Mouse (Mus musculus) urinary bladder, postnatal 4 days (tissue): ENCODE results near the gene Rab5c.
A peak's percentile ranks its signal among the peaks of the same experiment; 100 is the strongest.

Experiments used
- DNase-seq, 2 experiments: peaks; one replicate each; pipeline ENCODE4 v3.0.0; 2021 to 2022; ENCODE audit warnings: low spot score in 2 of 2

The Rab5c gene

DNA sequence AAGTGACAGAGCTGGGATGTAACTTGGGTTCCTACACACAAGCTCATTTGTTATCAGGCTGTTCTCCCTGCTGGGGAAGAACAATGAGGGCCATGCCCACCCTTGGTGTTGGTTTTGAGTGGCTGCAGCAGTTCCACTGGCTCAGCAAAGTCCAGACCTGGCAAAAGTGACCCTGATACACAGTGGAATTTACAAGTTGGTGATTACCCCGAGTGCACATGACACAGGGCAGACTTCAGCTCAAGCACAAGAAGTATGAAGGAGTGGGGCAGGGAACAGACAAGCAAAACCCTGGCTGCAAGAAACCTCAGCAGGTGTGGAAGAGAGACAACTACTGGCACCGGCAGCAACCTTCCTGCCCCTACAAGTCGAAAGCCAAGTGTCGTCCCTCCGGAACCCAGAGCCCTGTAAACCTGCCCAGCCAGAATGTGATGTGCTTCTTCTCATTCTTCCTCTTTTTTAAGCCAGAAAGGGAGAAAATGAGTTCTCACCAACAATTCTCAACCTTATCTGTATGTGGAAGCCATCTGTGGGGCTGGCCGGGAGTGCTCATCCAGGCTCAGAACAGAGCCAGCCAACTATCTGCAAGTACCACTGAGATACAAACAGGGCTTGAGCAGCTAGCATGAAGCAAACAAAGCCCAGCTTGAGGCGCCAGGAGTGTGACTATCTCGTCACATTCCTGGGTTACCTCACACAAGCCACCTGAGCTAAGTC lies 16.1 kb downstream of the Rab5c start:
- DNase-seq = no peak

DNA sequence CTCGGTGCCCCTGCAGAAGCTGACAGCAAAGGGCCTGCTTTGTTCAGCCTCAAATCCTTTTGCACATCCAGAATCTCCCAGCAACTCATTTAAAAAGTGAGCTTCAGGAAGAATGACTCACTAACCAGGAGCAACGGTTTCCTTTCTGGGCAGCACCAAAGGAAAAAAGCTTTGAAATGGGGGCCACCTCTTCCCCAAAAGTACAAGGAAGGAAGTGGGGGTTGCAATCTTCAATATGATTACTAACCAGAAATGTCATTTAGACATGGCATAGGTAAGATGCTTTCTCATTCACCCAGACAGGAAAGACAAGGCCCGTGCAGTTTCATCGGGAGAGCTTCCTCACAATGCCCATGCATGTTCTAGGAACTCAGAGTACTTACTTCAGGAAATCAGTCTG lies 16.8 kb downstream of the Rab5c start:
- no peak for DNase-seq

DNA sequence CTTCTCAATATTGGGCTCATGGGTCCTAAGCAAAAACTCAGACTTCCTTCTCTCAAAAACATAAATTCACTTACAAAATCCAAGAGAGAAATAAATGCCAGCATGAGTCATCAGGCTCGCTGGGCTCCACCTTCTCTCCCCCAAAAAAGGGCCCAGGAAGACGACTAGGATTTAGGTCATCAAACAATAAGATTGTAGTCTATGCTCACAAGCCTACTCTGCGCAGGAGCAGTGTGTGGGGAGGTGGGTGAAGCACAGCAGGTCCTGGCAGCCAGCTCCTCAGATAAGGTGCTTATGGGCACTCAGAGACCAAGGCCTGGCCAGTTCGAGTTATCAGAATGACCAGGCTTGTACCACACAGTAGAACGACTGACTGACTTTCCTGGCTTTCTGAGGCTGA lies 17.7 kb downstream of the Rab5c start:
- no peak for DNase-seq

DNA sequence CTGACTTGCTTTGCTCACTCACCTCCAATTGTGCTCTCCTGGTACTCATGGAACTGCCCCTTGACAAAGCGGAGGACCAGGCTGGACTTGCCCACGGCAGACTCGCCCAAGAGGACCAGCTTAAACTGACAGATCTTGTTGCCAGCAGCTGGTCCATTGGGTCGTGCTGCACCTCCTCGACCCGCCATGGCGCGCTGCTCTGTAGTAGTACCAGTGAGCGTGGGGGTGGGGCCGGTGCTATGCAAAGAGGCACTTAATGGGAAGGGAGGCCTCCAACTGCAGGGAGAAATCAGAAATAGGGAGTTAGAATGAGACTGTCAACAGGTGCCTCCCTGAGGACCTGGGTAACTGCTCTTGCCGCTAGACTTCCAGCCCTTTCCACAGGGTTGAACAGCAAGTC lies 18.1 kb downstream of the Rab5c start:
- DNase-seq = no peak

DNA sequence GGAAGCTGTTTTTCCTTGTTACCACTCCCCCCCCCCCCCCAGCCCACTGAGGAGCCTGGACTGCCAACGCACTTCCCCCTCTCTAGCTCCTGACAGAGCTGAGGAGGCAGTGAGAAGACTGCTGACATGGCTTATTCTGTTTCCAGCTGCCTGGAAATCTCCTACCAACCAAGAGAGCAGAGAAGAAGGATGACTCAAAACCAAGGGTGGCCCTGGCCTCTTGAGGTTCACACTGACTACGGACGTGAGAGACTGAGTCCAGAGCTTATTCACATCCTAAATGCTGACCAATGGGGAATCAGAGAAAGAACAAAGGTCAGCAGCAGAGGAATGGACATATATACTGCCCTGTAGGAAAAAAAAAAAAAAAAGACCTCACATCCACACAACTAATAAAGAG lies 18.7 kb downstream of the Rab5c start:
- DNase-seq = no peak

DNA sequence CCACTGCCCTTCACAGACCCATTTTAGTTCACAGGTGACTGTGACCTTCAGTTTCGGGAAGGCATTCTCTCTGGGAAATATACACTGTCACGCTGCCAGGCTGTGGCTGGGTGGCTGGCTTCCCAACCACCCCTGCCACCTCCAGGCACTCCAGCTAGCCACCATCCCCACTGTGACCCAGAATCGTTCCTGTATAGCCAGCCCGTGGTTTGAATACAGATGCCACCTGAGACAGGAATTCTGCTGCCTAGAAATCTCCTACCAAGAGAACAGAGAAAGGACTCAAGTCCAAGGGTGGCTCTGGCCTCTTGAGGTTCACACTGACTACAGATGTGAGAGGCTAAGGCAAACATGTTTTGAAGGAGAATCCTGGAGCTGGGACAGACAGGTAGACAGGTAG lies 19.1 kb downstream of the Rab5c start:
- no peak for DNase-seq

DNA sequence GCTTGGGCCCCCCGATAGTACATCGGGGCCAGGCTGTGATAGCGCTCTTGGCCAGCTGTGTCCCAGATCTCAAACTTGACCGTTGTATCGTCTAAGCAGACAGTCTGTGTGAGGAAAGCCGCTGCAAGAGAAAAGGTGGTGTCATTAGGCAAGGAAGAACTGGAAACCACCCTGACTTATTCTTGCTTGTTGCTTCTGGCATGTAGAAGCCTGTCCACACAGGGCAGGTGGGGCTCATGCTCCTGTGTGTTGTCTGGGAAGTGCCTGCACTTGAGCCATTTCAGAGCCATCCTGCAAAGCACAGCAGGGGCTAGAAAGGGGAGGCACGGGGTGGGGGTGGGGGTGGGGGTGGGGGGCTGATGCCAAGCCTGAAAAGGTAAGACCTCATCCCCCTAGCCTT lies 19.6 kb downstream of the Rab5c start:
- DNase-seq = no peak

DNA sequence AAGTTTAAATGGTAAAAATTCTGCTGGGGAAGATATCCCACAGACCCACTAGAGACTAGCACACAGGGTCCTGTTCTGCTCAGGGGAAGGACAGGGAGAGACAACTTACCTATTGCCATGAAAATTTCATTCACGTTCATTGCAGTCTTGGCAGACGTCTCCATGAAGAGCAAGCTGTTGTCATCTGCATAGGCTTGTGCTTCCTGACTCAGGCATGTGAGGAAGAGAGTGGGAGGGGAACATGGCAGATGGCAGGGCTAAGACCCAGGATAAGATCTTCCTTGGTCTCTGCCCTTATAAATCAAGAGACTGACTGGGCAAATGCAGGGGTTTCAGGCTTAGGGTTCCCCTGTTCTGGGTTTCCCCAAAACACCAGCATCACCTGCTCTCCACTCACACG lies 21.4 kb downstream of the Rab5c start:
- DNase-seq = no peak

DNA sequence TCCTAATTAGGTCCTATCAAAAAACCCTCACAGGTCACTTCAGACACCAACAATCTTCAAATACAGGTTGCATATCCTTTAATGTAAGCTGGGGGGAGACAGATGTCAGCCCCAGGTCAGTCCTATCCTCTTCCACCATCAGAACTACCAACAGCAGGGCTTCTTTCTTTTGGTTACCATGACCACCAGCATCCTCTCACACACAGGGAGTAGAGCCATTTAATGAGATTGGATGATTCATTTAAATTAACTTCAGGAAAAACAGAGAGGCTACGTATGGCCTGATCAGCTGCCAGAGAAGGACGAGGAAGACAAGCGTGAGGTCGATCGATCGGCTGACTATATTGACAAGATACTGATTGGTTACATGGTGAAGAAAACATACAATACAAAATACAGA lies 23.1 kb downstream of the Rab5c start:
- no peak for DNase-seq

DNA sequence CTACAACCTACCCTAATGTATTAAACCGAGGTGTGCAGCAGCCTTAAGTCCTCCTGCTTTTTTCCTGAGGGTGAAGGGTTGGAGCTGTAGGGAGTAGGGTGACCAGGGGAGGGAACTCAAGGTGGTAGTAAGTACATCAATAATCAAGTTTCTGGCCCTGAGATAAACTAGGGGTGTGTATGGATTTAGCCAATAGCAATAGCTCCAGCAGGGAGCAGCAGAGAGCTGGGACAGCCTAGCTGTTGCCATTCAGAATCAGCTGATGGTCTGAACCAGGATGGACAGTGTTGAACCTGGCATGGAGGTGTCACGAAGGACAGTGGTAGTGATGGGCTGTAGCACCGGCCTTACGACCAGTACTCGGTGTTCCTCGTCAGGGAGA lies 23.5 kb downstream of the Rab5c start:
- DNase-seq = peak; percentile 60 to 78

DNA sequence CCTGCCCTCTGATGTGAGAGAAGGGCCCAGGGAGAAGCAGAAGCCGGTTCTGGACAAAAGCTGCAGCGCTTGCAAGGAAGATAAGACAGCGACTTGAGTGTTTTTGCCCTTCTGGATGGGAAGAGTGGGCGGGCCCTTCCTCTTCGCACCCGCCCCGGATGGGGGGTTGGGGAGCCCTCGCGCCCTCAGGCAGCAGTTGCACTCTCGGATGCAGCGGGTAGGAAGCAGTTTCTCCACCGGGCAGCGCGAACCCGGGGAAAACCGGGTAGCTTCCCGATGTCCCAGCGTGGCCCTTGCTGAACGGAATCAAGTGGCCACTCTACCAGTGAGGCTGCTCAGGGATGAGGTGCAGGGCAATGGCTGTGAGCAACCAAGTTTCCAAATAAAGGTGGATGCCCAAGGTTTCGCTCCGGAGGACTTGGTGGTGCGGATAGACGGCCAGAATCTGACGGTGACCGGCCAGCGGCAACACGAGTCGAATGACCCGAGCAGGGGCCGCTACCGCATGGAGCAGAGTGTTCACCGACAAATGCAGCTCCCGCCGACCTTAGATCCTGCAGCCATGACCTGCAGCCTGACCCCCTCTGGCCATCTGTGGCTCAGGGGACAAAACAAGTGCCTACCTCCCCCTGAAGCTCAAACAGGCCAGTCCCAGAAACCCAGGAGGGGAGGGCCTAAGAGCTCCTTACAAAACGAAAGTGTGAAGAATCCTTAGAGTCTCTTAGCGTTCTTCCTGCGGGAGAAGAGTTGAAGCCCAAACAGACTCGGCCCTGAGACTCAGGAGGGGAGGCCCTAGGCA lies 24.1 kb downstream of the Rab5c start, which contains the start of gene Hspb9:
Hspb9 (plus strand) TSS at position 116 of the 799 bp plus-strand sequence.
- peak; percentile 66 to 71 for DNase-seq

DNA sequence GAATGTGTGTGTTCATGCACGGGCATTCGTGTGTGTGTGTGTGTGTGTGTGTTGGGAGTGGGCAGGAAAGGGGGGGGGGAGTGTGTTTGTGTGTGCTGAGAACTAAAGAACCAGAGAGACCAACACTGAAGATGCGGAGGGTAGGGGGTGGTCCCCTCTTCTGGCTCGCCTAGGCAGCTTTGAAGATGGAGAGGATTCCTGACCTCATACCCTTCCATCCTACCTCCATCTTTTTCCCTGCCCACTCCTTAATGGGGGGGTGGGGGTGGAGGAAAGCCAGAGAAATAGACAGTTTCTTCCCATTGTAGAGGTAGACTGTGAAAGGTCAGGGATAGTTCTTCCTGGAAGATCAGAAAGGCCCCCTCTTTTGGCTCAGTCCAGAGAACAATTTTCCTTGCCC lies 24.8 kb downstream of the Rab5c start:
- DNase-seq = no peak

DNA sequence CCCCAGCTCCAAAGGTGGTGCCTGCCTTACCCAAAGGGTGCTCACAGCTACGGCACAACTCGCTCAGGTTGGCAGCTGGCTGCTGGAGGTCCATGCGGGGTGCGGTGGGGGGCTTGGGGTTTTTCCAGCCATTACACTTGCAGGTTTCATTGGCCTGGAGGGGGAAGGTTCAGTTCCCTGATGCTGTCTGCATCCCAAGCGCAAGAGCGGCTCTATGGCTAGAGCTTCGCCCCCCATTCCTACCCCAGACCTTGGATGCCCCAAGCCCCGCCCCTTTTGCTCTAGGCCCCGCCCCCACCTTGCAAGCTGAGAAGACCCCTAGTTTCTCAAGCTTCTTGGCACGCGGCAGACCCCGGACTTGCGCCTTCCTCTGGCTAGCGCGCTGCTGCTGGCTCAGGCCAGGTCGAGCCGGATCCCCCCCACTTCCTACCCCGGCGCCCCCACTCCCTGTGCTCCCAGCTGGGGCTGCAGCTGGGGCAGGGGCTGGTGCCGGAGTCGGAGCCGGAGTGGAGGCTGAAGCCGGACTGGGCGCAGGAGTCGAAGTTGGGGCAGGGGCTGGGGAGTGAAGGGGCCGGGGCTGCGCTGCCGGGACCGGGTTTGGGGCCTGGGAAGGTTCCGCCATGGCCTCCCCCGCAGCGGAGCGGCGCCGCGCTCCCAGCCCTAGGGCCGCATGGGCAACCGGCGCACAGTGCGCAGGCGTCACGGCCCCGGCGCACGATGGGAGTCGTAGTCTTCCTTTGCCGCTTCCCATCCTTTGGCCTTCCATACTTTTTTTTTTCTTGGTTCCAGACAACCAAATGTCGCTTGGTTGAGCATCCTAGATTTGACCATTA lies 26.0 kb downstream of the Rab5c start, which contains the start of gene Kat2a:
Kat2a (minus strand) TSS at position 683 of the 833 bp plus-strand sequence.
- DNase-seq = peak; percentile 81 to 82

DNA sequence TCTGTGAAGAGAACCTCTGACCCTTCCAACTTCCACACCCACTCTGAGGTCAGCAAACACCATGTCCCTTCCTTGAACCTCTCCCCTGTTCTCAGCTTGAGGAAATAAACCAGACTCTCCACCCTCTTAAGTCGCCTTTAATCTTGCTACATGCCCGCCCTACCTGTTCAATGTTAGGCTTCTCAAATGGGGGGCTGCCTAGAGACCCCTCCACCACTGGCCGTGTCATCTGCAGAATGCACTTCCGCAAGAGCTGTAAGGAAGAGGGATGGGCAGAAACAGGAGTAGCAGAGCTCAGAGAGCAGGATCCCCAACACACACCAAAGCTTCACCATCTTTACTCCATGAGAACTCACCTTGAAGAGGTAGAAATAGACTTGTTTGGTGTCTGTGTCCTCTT lies 27.0 kb downstream of the Rab5c start:
- DNase-seq = no peak

DNA sequence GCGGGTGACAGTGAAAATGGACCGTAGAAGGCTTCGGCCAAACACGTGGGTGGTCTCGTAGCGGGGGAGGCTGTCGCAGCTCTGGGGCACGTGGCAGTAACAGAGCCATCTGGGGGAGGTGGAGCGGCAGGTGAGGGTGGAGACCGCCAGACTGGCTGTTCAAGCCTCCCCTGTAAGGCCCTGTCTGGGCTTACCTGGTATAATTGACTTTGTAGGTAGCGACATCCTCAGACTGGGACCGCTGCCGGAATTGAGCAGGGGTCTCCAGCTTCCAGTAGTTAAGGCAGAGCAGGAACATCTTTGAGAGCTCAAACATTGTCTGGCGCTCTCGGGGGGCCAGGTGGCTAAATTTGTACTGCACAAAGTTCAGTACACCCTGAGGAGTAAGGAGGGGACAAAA lies 27.5 kb downstream of the Rab5c start:
- no peak for DNase-seq

DNA sequence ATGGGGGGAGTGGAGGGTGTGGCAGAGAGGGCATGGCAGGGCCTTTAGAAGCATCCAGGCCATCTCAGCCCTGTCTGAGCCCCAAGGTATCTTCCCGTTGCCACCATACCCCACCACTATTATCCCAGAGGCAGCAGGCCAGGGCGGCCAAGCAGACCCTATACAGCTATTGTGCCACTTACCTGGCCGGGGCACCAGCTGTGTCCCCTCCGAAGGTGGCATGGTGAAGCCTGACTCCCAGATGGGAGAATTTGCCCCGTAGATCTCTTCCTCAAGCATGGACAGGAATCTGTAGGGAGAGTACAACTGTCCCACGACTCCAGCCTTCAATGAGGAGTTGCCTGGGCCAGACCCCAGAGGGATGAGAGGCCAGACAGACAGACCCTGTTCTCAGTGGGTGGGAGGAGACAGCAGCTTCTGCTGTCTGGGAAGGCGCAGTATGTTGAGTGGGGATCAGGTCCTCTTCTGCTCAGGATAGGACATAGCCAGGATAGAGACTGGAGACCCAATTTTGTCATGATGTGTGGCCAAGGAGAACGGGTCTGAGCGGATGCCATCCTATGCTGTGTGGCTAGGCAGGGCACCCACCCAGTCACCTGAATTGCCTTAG lies 28.7 kb downstream of the Rab5c start:
- no peak for DNase-seq

DNA sequence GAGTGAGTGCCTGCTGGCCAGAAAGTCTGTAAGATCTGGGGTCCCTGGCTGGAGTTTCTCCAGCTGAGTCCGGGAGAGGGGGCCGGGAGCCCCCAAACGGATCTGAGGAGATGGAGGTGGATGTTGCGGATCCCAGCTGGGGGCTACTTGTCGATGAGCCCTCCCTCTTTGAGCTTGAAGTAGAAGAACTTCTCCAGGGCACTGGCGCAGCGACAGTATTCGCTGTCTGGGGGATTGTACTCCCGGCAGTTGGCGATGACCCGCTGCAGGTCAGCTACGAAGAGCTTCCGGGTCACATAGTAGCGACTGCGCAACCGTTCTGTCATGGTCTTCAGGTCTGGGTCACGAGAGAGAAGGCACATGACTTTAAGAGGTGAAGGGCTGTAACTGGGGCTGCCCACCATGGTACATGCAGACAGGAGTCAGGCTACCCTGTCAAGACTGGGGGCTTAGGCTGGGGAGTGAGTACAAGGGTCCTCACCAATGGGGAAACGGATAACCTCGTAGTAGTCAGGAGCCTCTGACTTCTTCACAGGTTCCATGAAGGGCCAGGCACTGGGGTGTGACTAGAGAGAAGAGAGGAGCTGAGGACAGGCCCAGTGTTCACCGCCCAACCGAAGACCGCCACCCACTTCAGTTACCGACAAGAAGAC lies 32.8 kb downstream of the Rab5c start:
- DNase-seq = no peak

DNA sequence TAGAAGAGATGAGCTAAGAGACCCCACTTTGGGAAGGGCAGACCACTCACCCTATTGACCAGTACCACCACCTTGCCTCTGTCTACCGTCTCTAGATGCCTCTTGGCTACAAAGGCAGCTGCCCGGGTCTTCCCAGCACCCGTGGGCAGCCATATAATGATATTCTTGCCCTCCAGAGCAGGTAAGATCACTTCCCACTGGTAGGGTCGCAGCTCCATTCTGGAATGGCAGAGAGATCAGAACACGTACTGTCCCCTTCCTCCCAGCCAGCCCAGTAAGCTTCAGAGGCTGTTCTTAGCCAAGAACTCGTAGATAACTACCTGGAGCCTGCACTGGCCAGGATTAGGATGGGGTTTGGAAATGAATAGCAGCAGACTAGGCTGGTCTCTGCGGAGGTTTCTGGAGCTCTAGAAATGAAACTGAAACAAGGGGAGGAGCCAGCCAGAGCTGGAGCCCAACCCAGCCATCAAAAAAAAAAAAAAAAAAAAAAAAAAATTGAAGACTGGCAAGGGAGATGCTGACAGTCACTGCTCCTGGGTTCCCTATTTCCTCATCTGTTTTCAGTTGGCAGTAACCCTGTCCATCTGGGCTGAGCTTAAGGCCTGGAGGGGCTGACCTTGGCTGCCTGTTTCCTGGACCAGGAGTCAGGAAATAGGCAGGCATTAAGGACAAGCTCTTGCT lies 34.0 kb downstream of the Rab5c start, which contains the start of gene Dhx58:
Dhx58 (minus strand) TSS at position 421 of the 681 bp plus-strand sequence.
- no peak for DNase-seq

DNA sequence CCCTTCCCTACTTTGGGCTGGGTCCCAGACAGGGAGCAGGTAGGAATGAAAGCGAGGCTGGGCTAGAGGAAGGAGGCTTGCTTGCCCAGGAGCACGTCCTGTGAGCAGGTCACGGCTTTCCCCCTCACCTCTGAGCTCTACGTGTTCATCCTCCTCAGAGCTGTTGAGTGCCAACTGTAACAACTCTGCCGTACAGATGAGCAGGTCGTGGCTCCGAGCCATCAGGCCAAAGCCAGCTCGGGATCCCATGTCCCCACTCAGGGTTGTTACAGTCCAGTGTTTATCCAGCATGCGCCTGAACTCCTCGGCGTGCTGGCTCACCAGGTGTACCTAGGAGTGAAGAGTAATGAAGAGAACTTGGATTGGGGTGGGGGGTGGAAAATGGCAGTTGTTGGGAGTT lies 34.6 kb downstream of the Rab5c start:
- DNase-seq = no peak

DNA sequence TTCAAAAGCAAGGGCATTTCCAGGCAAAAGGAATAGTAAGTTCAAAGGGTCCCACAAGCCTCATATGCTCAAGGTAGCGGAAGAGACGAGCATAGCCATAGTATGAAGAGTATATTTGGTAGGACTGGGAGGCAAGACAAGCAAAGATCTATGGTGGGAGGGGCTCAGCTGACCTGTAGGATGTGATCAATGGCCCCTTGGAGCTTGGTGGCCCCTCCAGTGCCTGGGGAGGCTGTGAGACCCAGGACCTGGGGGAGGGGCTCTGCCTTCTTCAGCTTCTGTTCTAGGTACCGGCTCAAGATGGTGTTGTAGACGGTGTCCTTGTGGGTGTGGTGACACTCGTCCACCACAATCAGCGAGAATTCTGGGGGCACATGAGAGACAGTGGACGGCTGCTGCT lies 35.1 kb downstream of the Rab5c start:
- no peak for DNase-seq
